Mouse (Mus musculus): Measurements from ENCODE around the gene Eya4.

Eya4 gene

DNA sequence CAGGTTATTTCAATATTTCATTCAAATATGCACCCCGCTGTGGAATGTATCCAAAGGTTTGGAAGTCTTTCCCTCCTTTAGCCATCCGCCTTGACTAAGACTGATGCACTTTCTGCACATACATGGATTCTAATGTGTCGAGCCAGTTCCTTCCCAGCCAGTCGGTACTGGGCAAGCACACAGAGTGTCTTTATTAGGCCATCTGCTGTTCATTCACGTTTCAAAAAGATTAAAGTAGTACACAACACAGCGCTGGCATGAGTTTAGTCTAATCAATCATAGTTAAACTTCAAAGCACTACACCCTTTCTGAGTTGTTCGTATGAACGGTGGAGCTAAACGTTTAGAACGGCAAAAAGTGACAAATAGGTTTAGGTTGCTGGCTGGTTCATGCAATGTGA is 190.7 kb downstream of the Eya4 start:
- in situ Hi-C loops (cut with MboI; ENCODE audit: low sequenced_read_pairs) = no loop called here

DNA sequence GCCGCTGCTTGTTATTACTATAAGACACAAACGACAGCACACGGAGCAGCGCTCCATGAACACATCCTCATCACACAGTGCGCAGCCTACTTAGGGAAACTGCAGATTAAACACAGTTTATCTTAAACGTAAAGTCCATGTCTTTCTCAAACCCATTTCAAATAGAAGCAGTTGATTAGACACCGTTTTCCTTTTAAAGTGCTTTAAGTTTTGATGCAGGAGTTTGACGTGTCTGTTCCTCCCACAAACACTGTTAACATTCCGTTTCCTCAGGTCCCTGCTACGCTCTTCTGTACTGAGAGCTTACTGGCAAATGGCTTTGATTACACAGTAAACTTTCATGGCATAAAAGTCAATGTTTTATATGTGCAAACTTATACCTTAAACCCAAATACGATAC is 191.4 kb downstream of the Eya4 start:
- in situ Hi-C loops (cut with MboI; ENCODE audit: low sequenced_read_pairs) = no loop called here

DNA sequence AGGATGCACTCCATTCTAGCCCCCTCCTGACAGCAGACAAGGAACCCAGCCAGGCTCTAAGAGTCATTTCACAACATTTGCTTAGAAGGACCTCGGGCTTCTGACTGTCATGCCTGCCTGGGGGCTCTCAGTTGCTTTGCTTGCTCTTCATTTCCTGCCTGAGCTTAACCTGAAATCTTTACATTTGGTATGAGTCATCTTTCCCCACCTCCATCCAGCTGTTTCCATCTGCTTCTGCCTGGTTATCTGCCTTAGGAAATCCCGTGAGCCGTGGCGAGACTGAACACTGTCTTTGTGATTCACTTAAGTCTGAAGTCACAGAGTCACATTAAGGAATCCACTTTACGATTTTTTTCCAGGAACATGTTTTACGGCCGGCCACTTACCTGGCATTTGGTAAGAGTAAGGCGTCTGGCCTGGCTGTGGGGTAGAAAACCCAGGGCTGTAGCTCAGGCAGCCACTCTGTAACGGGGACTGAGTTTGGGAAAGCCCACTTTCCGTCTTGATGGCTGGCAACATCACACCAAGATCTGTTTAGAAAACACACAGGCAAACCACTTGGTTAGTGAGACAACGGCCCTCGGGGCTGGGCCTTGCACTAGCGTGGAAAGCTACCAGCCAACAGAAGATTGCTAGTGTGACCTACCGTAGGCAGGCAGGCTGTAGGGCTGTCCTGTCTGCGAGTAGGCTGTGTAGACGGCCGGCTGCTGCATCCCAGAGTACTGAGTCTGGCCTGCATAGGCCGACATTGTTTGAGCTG is 193.5 kb downstream of the Eya4 start:
- in situ Hi-C loops (cut with MboI; ENCODE audit: low sequenced_read_pairs) = no loop called here

DNA sequence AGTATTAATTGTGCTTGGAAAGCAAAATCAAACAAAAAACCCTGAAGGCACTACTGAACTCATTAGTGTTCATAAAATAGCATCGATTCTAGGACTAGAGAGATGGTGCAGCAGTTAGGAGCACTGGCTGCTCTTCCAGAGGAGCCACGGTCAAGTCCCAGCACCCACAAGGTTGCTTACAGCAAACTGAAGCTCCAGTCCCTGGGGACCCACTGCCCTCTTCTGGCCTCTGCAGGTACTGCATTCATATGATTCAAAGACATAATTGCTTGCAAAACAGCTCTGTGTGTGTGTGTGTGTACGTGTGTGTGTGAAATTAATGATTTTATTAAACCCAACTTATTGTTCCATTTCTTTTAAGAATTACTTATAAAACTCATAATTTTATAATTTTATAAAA is 200.2 kb downstream of the Eya4 start:
- in situ Hi-C loops (cut with MboI; ENCODE audit: low sequenced_read_pairs) = no loop called here

DNA sequence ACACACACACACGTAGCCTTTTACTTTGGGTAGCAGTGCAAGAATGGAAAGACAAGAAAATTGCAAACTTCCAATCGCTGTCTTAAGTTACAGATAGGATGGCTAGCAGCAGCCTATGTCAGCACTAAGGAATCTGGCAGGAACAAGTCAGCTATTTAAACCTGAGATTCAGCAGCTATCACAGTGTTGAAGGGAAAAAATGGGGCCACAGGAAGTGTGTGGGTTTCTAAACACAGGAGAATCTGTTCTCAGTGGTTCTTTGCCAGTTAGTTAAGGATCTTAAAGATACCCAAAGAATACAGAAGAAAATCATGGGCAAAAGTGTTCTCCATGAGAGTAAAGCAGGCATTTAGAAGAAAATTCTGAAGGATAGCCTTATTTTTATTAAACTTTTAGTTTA is 206.0 kb downstream of the Eya4 start:
- in situ Hi-C loops (cut with MboI; ENCODE audit: low sequenced_read_pairs) = loop anchor here (25.0 kb wide), 1 partner anchor 468 kb away; no protein-coding TSS in a partner anchor

DNA sequence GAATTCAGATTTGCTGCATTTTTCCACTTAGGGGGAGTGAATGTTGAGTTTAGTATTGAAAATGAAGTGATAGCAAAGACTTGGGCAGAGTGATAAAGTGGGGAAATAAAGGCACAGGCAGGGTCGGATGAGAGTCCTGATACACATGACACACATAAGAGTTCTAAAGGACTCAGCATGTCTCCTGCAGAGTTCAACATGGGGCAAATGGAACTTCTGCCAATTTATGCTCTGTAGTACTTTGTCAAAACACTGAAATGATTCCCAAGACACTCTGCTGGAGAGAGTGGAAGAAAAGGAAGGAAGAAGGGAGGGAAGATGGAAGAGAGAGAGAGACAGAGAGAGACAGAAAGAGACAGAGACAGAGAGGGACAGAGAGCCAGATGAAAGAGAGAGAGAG is 222.6 kb downstream of the Eya4 start:
- in situ Hi-C loops (cut with MboI; ENCODE audit: low sequenced_read_pairs) = loop anchor here (25.0 kb wide), 1 partner anchor 484 kb away; no protein-coding TSS in a partner anchor

DNA sequence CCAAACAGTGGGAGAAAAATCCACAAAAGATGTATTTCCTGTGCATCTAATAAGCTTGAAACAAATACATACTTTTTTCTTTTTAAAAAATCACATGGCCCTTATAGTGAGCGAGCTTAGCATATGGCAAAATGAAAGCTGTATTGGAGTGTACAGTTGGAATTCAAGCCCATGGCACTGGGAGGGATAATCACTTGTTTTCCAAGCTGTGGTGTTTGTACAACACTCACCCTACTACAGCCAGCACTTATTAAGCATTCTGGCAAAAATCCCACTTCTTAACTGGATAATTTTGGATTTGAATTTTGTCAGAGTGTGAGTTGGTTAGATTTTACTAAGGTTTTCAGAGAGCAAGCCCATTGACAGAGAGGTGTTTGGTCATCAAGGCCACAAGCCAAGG is 223.4 kb downstream of the Eya4 start:
- in situ Hi-C loops (cut with MboI; ENCODE audit: low sequenced_read_pairs) = loop anchor here (25.0 kb wide), 1 partner anchor 485 kb away; no protein-coding TSS in a partner anchor

DNA sequence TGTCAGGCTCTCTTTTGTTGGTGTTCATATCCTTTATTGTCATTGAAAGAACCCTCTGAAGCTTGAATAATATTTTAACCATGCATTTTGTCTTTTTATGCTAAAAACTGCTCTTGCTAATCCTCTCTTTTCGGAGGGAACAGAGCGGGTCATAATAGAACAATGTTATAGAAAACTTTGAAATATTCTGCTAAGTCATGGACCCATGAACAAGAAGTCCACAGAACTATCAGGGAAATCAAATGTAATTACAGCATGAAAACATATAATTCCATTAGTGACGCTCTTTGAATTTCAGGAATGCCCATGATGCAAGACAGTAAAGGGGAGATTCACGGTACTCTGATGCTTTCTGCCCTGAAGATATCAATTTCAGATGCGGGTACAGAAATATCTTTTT is 224.1 kb downstream of the Eya4 start:
- in situ Hi-C loops (cut with MboI; ENCODE audit: low sequenced_read_pairs) = loop anchor here (25.0 kb wide), 1 partner anchor 486 kb away; no protein-coding TSS in a partner anchor

DNA sequence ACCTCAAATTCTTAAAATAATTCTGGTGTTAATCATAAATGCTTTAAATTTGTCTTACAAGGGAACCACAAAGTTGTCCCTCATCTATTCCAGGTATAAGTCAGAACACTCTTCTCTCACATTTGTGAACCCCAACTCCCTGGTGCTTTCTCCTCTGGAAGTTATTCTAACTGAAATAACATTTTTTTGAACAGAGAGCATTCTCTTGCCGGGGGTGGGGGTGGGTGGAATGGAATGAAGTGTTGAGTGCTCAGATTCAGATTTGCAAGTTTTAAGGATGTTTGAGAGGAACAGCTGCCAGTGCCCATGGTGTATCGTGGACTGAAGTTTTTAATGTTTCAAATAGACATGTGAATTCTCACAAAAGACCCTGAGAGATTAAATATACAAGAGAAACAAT is 230.1 kb downstream of the Eya4 start:
- in situ Hi-C loops (cut with MboI; ENCODE audit: low sequenced_read_pairs) = no loop called here

DNA sequence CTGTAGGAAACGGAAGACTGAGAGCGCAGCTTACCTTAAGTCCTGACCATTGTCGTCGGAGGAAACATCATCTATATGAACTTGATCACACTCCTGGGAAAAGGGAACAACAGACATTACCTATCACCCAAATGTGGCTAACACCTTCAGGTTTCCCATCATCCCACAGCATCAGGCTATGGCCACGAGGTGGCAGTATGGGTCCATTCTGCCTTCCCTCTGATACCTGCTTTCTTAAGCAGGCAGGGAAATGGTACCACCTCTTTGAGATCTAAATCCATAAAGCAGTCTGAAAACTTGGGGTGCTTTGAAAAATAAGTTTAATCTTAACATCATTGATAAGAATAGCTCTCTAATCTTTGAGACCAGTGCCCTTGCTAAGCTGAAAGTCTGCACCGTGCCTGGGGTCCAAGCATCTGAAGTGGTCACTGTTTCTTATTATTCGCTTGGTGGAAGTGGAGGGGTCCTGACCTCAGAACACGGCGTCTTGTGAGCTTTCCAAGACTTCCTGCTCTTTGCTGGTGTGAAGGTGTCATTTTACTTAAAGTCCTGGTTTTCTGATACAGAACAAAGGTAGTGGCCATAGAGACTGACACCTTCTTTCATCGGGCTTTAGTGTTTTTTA is 233.7 kb downstream of the Eya4 start:
- in situ Hi-C loops (cut with MboI; ENCODE audit: low sequenced_read_pairs) = no loop called here

DNA sequence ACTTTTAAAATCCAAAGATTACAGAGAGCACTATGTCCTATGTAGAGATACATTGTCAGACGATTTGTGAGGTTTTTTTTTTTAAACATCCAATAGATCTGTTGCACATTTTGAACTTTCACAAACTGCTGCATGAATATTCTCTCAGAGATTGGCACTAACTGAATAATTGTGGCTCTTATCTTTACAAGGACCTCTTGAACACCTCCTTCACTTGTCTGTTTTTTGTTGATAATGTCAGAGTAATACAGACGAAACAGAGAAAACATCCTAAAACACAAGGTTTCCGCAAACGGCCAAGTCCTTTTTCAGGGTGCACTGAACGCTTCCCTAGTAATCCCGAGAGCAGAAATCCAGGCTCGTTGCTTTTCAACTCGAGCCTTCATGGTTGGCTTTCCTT is 234.5 kb downstream of the Eya4 start:
- in situ Hi-C loops (cut with MboI; ENCODE audit: low sequenced_read_pairs) = no loop called here

DNA sequence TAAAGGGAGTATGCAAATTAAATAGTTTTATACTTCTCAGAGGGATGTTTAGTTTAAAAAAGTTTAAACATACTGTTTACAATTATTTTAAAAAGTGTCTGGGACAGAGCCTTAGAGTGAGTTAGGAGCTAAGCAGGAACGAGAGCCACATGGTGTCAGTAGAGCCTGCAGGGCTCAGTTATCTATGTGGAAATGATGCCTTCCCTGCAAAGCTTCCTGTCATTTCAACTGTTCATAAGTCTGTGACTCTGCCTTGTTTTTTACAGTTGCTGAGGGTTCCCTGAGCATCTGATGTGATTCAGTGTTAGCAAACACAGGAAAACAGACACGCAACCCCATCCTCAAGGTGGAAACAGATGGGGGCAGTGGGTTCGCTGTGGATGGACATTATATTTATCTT is 235.3 kb downstream of the Eya4 start:
- in situ Hi-C loops (cut with MboI; ENCODE audit: low sequenced_read_pairs) = no loop called here

DNA sequence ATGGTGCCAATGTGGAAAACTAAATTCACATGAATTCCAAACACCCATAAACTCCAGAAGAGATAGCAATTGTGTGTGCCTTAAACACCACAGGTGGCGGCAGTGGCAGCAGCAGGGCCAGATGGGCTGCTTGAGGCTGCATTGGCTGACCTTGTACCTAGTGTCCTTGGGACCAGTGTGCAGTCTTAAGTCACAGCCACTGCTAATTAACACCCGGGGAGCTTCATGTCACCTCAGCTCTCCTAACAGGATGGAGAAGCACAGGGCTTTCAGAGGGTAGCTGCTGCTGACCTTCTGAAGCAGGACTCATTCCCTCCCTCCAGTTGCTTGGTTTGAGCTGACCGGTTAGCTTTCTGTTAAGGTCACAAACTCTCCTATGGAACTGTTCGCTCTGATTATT is 242.5 kb downstream of the Eya4 start:
- in situ Hi-C loops (cut with MboI; ENCODE audit: low sequenced_read_pairs) = no loop called here

DNA sequence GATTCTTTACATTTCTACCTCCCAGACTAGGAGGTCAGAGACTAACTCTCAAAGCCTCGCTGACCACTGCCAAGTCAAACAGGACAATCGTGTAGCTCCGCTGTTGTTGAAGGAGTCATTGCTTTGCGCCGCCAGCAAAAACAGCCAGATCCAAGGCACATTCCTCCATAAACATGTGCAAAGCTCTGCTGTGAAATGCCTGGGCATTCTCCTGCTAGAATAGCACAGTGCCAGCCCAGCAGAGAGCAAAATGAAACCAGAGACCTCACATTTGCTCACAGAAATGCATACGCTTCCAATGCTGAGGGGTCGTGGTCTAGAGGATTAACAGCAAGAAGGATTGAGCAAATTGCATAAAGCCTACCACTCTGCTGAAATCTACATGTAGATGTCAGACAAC is 258.1 kb downstream of the Eya4 start:
- in situ Hi-C loops (cut with MboI; ENCODE audit: low sequenced_read_pairs) = no loop called here

DNA sequence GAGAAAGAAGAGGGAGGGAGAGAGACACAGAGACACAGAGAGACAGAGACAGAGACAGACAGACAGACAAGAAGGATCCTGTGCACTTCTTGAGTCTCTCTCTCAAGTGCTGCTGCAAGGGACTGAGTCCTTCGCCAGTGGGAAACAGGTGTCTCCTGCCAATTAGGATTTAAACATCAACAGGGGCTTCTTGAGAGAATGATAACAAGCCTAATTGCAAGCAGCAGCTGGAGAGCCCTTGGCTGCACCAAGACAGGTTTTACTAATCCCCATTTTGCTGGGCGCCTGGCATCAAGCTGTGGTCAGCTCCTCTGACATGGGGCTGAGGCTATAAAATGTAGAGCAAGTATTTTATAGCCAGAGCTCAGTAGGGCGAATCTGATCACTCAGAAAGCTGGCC is 259.0 kb downstream of the Eya4 start:
- in situ Hi-C loops (cut with MboI; ENCODE audit: low sequenced_read_pairs) = no loop called here

DNA sequence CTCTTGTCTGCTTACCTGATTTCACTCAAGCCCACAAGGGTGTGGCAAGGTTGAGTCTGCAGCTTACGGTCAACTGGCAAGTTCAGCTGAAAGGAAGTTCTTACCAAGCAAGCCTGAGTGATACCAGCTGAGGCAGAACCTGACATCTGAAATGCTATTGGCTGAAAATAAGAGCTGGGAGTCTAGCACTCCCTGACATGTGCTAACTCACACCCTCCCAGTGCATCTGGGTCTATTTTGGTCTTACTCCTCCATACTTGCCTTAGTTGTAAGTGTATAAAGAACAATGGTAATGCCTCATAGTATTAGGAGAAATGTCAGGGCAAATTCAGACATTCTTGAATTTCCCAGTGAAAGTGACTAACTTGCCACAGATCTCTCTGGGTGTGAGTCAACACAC is 260.3 kb downstream of the Eya4 start:
- in situ Hi-C loops (cut with MboI; ENCODE audit: low sequenced_read_pairs) = no loop called here

DNA sequence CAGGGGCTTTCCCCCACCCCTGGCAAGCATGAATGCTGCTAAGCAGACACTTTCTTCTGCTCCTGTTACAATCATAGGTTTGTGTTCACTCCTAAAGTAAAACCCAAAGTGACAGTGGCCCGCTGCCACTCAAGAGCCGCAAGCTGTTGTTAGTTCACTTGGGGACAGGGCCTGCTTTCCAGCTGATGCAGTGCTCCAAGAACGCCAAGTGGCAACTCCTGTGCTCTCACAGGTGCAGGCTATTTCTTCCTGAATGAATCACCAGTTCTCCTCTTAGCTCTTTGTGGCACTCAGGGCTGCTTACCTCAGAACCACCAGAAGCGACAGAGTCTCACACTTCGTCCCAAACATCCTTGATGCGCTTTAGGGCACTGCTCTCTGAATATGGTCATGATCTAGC is 261.3 kb downstream of the Eya4 start:
- in situ Hi-C loops (cut with MboI; ENCODE audit: low sequenced_read_pairs) = no loop called here

DNA sequence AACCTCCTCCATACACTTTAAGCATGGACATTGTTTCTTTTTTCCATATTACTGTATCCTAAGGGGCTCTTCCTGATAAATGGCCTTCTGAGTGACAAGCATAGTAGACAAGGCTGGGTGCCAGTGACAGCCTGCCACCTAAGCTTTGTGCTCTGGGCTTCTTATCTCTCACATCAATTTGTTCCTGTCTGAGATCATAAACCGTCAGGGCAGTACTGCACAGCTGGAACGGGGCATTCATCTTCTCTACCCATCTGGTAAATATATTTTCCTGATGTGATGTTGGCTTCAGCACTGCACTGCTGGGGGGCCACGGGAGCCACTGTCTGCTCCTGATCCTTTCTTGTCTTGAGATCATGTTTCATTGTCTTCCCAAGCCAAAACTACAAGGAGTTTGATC is 261.8 kb downstream of the Eya4 start:
- in situ Hi-C loops (cut with MboI; ENCODE audit: low sequenced_read_pairs) = no loop called here

DNA sequence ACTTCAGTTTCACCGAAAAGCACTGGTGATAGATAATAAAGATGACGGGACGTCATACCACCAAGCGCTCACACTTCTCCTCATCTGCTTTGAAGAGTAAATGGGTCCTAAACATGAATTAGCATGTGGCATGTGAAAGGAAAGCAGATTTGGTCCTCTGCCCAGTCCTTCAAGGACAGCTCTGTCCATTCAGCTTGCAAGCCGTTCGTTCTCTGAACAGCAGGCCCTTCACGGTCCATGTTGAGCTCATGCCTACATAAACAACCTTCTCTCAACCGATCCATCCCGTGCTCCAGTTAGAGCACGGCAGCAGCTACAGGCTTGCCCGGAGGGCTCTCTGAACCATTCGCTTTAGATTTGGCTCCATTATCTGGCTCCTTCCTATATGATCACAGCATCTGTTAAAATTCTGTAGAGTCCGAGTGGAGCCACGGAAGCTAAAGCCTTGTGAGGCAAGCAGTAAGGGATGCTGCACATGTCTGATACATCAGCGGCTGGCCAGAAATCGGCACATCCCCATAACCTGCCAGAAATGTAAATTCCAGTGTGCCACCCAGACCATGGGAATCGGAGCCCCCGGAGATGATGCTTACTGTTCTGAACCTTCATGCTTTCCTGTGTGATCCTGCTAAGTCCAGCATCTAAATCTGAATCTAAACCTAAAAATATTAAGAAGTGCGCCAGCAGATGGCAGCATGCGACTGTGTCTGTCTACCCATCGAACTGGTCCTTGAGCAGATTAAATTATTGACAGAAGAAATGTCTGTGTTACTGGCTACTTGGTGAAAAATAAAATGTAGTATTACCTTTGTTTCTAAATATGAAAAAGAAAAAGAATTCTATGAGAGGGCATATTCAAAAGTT is 264.0 kb downstream of the Eya4 start:
- in situ Hi-C loops (cut with MboI; ENCODE audit: low sequenced_read_pairs) = no loop called here

DNA sequence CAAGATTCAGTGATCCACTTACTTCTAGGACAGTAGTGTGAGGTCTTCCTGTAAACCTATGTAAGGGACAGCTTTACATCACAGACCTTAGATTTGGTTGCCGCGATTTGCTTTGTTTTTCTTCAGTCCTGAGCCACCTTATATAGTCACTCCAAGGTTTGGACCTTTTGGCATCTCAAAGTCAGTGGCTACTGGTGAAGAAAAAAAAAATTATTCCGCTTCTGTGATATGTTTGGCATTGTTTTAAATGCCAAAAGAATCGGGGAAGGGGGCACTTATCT is 269.1 kb downstream of the Eya4 start:
- in situ Hi-C loops (cut with MboI; ENCODE audit: low sequenced_read_pairs) = no loop called here

DNA sequence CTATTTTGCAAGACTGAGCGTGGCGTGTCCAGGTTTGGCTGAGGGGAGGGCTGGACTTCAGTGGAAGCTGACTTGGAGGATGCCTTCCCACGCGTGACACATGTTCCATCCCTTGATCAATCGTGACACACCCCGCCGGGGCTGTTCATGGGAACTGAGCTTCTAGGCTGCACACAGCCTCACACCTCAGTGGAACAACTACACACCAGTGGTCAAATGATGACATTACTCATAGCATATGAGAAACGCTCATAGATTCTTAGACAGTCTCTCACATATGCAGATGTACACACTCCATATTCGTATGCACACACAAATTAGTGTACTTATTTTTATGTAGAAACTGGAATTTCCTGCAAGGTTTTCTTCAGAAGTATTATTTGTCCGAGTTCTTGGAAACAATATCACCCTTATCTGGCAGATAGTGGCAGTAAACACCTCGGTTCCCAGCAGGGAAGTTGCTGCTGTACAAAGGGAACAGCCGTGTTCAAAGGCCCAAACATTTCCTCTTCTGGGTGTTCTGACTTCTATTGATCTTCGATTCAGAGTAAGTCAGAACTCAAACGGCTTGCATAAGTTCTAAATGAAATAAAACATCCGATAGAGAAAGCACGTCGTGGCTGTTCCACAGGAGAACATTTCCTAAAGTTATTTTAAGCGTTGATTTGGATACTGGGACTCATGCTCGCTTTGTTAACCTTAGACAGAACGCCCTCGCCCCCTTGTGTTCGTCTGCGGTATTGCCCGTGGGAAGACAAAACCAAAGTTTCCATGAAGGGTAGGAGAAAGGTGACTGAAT is 269.6 kb downstream of the Eya4 start:
- in situ Hi-C loops (cut with MboI; ENCODE audit: low sequenced_read_pairs) = no loop called here

Data from CH12F3 (cell line).